ENCODE assay signal across 33 mouse cellular contexts in the genomic region with DNA sequence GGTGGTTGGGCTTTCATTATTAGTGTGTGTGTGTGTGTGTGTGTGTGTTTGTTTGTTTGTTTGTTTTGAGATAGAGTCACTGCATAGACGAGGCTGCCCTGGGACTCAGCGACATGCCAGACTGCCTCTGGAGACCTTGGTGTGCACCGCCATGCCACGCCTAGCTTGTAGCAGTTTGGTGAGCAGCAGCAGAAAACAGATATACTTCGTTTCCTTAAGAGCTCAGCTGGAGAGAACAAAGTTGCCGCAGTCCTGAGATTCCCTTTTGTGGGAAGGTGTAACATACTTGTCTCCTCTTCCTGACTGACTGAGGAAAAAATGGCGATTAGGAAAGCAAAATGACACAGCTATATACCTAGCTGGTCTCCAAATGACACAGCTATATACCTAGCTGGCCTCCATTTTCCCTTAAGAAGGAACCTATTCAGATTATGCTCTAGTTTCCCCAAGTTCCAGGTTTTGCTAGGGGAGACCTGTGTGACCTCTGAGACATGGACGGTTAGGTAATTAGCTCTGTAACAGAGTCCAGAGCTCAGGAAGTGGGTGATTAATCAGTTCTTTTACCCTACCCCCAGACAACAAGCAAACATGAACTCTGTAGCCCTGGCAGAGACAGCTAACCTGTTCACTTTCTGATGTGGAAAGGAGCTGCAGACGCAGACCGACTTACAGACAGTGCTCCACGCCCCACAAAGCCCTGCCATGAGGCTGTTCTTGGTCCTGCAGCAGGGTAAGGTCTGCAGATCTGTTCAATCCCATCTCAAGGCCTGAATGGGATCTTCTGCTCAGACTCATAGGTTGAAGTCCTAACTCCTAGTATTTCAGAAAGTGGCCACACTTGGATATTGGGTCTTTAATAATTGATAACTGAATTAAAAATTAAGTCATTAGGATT. TPM values are rescaled to one million over a fixed set of nuclear protein-coding genes. Genes with fewer than 3 reads are reported as not detected.
DNase-seq lines count a peak whose midpoint lies in the region; ATAC-seq and TF ChIP-seq lines count a peak whose summit lies in the region.
"Had no signal": no experiment of that assay in that cellular context is flagged by ENCODE, and none has a peak within 500 bp of the region (broad histone marks: within the 10 kb centered on the region; RNA-seq: fewer than 3 reads in every experiment).

No protein-coding gene starts in this region.

- no peak for DNase-seq in liver, embryonic 11.5 days (ENCODE audit: low spot score)
- DNase-seq in liver, postnatal 0 days: no peak
- DNase-seq in frontal cortex, adult 2 months (ENCODE audit: extremely low spot score in 1 of 2, low spot score in 1 of 2): no peak
- no peak for DNase-seq in urinary bladder, adult 18-20 months (ENCODE audit: low spot score in 2 of 2)
- DNase-seq in gastrocnemius, postnatal 36 days: no peak
- DNase-seq: adrenal gland, adult 2 months; B cell, adult 2 months; cerebellum, adult 11-12 months; cerebellum, postnatal 10 days; left cerebral cortex, postnatal 4 days; thymus, adult 2 months; thymus, postnatal 4 days had no signal

- no peak overlapping the region for H3K9ac ChIP-seq in kidney, embryonic 15.5 days
- no peak overlapping the region for H3K9ac ChIP-seq in kidney, embryonic 14.5 days (ENCODE audit: low read depth, low read length)
- H3K9ac ChIP-seq in intestine, postnatal 0 days (ENCODE audit: low read depth, low read length): 0 out of 2 replicates have a peak overlapping the region, but pooled peaks have one; percentile 7
- no peak overlapping the region for H3K9ac ChIP-seq in liver, embryonic 11.5 days (ENCODE audit: low read depth, low read length)
- H3K9ac ChIP-seq in liver, postnatal 0 days (replicated peaks): no peak overlapping the region
- H3K9ac ChIP-seq: hindbrain, embryonic 15.5 days; limb, embryonic 15.5 days had no signal

- no peak for TF ChIP-seq CTCF in intestine, postnatal 0 days (IDR thresholded peaks at IDR 0.05; ENCODE audit: low read depth)
- TF ChIP-seq CTCF in liver, postnatal 0 days (IDR thresholded peaks at IDR 0.05; ENCODE audit: low read depth): no peak

- H3K27me3 ChIP-seq in kidney, embryonic 15.5 days: no peaks in the 10 kb centered on the region
- no peaks in the 10 kb centered on the region for H3K27me3 ChIP-seq in kidney, embryonic 14.5 days (ENCODE audit: control insufficient read depth, insufficient read depth, low read length)
- H3K27me3 ChIP-seq in intestine, postnatal 0 days (replicated peaks; ENCODE audit: control insufficient read depth, insufficient read depth, low read length): no peaks in the 10 kb centered on the region
- H3K27me3 ChIP-seq in liver, embryonic 11.5 days (replicated peaks; ENCODE audit: control insufficient read depth, insufficient read depth, low read length): no peaks in the 10 kb centered on the region
- no peaks in the 10 kb centered on the region for H3K27me3 ChIP-seq in liver, postnatal 0 days (ENCODE audit: insufficient read depth, low read length)
- H3K27me3 ChIP-seq: CH12.LX; hindbrain, embryonic 15.5 days; limb, embryonic 15.5 days had no signal

- peaks cover 8% of the 10 kb centered on the region; the same call in 1 of the 2 replicates for H3K36me3 ChIP-seq in kidney, embryonic 15.5 days
- no peaks in the 10 kb centered on the region for H3K36me3 ChIP-seq in kidney, embryonic 14.5 days (ENCODE audit: control insufficient read depth, insufficient read depth, low read length)
- H3K36me3 ChIP-seq in intestine, postnatal 0 days (ENCODE audit: control insufficient read depth, insufficient read depth): no peaks in the 10 kb centered on the region
- H3K36me3 ChIP-seq in liver, embryonic 11.5 days (ENCODE audit: control insufficient read depth, insufficient read depth, low read length): no peaks in the 10 kb centered on the region
- H3K36me3 ChIP-seq in liver, postnatal 0 days (replicated peaks; ENCODE audit: insufficient read depth, low read length): no peaks in the 10 kb centered on the region
- H3K36me3 ChIP-seq: G1E; hindbrain, embryonic 15.5 days had no signal

- WGBS in kidney, embryonic 15.5 days: 60% methylated on average over 11 of the region's 11 CpGs
- WGBS in kidney, embryonic 14.5 days: 56% methylated on average over 11 of the region's 11 CpGs
- 24% methylated on average over 11 of the region's 11 CpGs for WGBS in intestine, postnatal 0 days
- WGBS in liver, embryonic 11.5 days: 59% methylated on average over 11 of the region's 11 CpGs
- 62% methylated on average over 11 of the region's 11 CpGs for WGBS in liver, postnatal 0 days (ENCODE audit: insufficient replicate concordance)

- ATAC-seq in kidney, embryonic 15.5 days (replicated peaks; ENCODE audit: low FRiP score): no peak
- no peak for ATAC-seq in kidney, embryonic 14.5 days (ENCODE audit: low FRiP score, low TSS enrichment)
- peak; percentile 83 for ATAC-seq in intestine, postnatal 0 days
- no peak; the same call in 1 of the 2 replicates for ATAC-seq in liver, embryonic 11.5 days (replicated peaks; ENCODE audit: low FRiP score)
- peak; percentile 85 for ATAC-seq in liver, postnatal 0 days
- ATAC-seq: forebrain, embryonic 16.5 days had no signal

- no peaks in the 10 kb centered on the region for H3K4me1 ChIP-seq in kidney, embryonic 15.5 days
- H3K4me1 ChIP-seq in kidney, embryonic 14.5 days (ENCODE audit: control insufficient read depth, insufficient read depth, low read length): no peaks in the 10 kb centered on the region
- 0 out of 2 replicates have a peak, but pooled peaks cover 2% of the 10 kb centered on the region for H3K4me1 ChIP-seq in intestine, postnatal 0 days (replicated peaks; ENCODE audit: control insufficient read depth, insufficient read depth, low read length)
- 0 out of 2 replicates have a peak, but pooled peaks cover 2% of the 10 kb centered on the region for H3K4me1 ChIP-seq in liver, embryonic 11.5 days (replicated peaks; ENCODE audit: control insufficient read depth, insufficient read depth, low read length)
- H3K4me1 ChIP-seq in liver, postnatal 0 days (ENCODE audit: insufficient read depth): 0 out of 2 replicates have a peak, but pooled peaks cover 4% of the 10 kb centered on the region
- H3K4me1 ChIP-seq: limb, embryonic 15.5 days had no signal

- no peak overlapping the region for H3K4me2 ChIP-seq in kidney, embryonic 15.5 days
- H3K4me2 ChIP-seq in kidney, embryonic 14.5 days (replicated peaks; ENCODE audit: low read depth, low read length): no peak overlapping the region
- H3K4me2 ChIP-seq in intestine, postnatal 0 days (replicated peaks; ENCODE audit: low read depth): 0 out of 2 replicates have a peak overlapping the region, but pooled peaks have one; percentile 9
- 0 out of 2 replicates have a peak overlapping the region, but pooled peaks have one; percentile 5 for H3K4me2 ChIP-seq in liver, embryonic 11.5 days
- H3K4me2 ChIP-seq in liver, postnatal 0 days (ENCODE audit: low read depth, low read length): peak overlapping the region; percentile 52
- H3K4me2 ChIP-seq: heart, embryonic 11.5 days; hindbrain, embryonic 15.5 days; limb, embryonic 15.5 days had no signal

- H3K27ac ChIP-seq in kidney, embryonic 15.5 days: 0 out of 2 replicates have a peak overlapping the region, but pooled peaks have one; percentile 6
- H3K27ac ChIP-seq in kidney, embryonic 14.5 days (ENCODE audit: low read depth, low read length): no peak overlapping the region
- H3K27ac ChIP-seq in intestine, postnatal 0 days (ENCODE audit: low read depth, low read length): peak overlapping the region; percentile 88
- peak overlapping the region; percentile 33; the same call in 1 of the 2 replicates for H3K27ac ChIP-seq in liver, embryonic 11.5 days (ENCODE audit: low read depth, low read length)
- H3K27ac ChIP-seq in liver, postnatal 0 days (ENCODE audit: low read depth): peak overlapping the region; percentile 86
- H3K27ac ChIP-seq: forebrain, embryonic 10.5 days; hindbrain, embryonic 15.5 days; limb, embryonic 15.5 days; midbrain, embryonic 10.5 days; stomach, postnatal 0 days had no signal

- intact Hi-C loops in gastrocnemius, postnatal 36 days (cut with DNase I): loop anchor here (5.0 kb wide), 1 partner anchor 85 kb away; no protein-coding TSS in a partner anchor

- no peak overlapping the region for H3K4me3 ChIP-seq in kidney, embryonic 15.5 days (replicated peaks)
- no peak overlapping the region for H3K4me3 ChIP-seq in kidney, embryonic 14.5 days (ENCODE audit: low read length)
- H3K4me3 ChIP-seq in intestine, postnatal 0 days (ENCODE audit: low read depth, low read length): no peak overlapping the region
- no peak overlapping the region for H3K4me3 ChIP-seq in liver, embryonic 11.5 days (ENCODE audit: low read depth, low read length)
- H3K4me3 ChIP-seq in liver, postnatal 0 days (ENCODE audit: low read depth, low read length): no peak overlapping the region
- H3K4me3 ChIP-seq: forebrain, embryonic 10.5 days; hindbrain, embryonic 15.5 days; limb, embryonic 15.5 days; midbrain, embryonic 10.5 days had no signal

- TF ChIP-seq EP300 in liver, postnatal 0 days (IDR thresholded peaks at IDR 0.05; ENCODE audit: low read depth): 0 out of 2 replicates have a peak, but pooled peaks have one; percentile 29

- no peaks in the 10 kb centered on the region for H3K9me3 ChIP-seq in kidney, embryonic 15.5 days (replicated peaks)
- no peaks in the 10 kb centered on the region for H3K9me3 ChIP-seq in kidney, embryonic 14.5 days (ENCODE audit: control insufficient read depth, low read length)
- H3K9me3 ChIP-seq in intestine, postnatal 0 days (ENCODE audit: control insufficient read depth): no peaks in the 10 kb centered on the region
- no peaks in the 10 kb centered on the region for H3K9me3 ChIP-seq in liver, embryonic 11.5 days (ENCODE audit: control insufficient read depth, low read length)
- no peaks in the 10 kb centered on the region for H3K9me3 ChIP-seq in liver, postnatal 0 days (ENCODE audit: low read length)
- H3K9me3 ChIP-seq: forebrain, embryonic 10.5 days; G1E; hindbrain, embryonic 15.5 days; limb, embryonic 15.5 days; midbrain, embryonic 10.5 days had no signal

RNA-seq across cellular contexts. Expression of a gene that starts 36.6 kb away (rescaled TPM):
- polyA plus RNA-seq in kidney, embryonic 15.5 days (2015; fragmentation: Nextera tagmentation; extraction: Ambion mirVana): 64.2 and 66.8 TPM in 2 replicates
- 65.9 and 79.1 TPM in 2 replicates for polyA plus RNA-seq in kidney, embryonic 14.5 days (2014; fragmentation: Nextera tagmentation; extraction: Ambion mirVana)
- 26.6 and 27.7 TPM in 2 replicates for polyA plus RNA-seq in intestine, postnatal 0 days (2015; fragmentation: Nextera tagmentation; extraction: Ambion mirVana)
- polyA plus RNA-seq in liver, embryonic 11.5 days (2014; fragmentation: Nextera tagmentation; extraction: Ambion mirVana): 46.8 and 50.7 TPM in 2 replicates
- 20.1 and 26.5 TPM in 2 replicates for polyA plus RNA-seq in liver, postnatal 0 days (2015; fragmentation: Nextera tagmentation; extraction: Ambion mirVana)
- 23.3 and 25.7 TPM in 2 replicates for polyA plus RNA-seq in frontal cortex, adult 2 months (2012; rRNA removed)
- 10 to 100 TPM; 33.7 to 35.3 TPM for total RNA-seq in gastrocnemius, postnatal 36 days (2021)

RNA-seq across cellular contexts. Expression of a gene that starts 40.4 kb away (rescaled TPM):
- 15.3 and 16.5 TPM in 2 replicates for polyA plus RNA-seq in kidney, embryonic 15.5 days (2015; fragmentation: Nextera tagmentation; extraction: Ambion mirVana)
- 17.5 and 23.7 TPM in 2 replicates for polyA plus RNA-seq in kidney, embryonic 14.5 days (2014; fragmentation: Nextera tagmentation; extraction: Ambion mirVana)
- polyA plus RNA-seq in intestine, postnatal 0 days (2015; fragmentation: Nextera tagmentation; extraction: Ambion mirVana): 4.1 TPM in 2 replicates
- 5.5 and 5.8 TPM in 2 replicates for polyA plus RNA-seq in liver, embryonic 11.5 days (2014; fragmentation: Nextera tagmentation; extraction: Ambion mirVana)
- 7.9 and 10.0 TPM in 2 replicates for polyA plus RNA-seq in liver, postnatal 0 days (2015; fragmentation: Nextera tagmentation; extraction: Ambion mirVana)
- polyA plus RNA-seq in frontal cortex, adult 2 months (2012; rRNA removed): 6.0 and 6.4 TPM in 2 replicates
- 10 to 100 TPM; 14.6 to 18.7 TPM for total RNA-seq in gastrocnemius, postnatal 36 days (2021)
- total RNA-seq: CH12.LX; monocyte, adult 5-6 weeks had no signal

RNA-seq across cellular contexts. Expression of a gene that starts 56.5 kb away (rescaled TPM):
- 17.2 and 18.9 TPM in 2 replicates for polyA plus RNA-seq in kidney, embryonic 15.5 days (2015; fragmentation: Nextera tagmentation; extraction: Ambion mirVana)
- 14.0 and 23.5 TPM in 2 replicates for polyA plus RNA-seq in kidney, embryonic 14.5 days (2014; fragmentation: Nextera tagmentation; extraction: Ambion mirVana)
- polyA plus RNA-seq in intestine, postnatal 0 days (2015; fragmentation: Nextera tagmentation; extraction: Ambion mirVana): 3.0 and 3.8 TPM in 2 replicates
- 8.3 and 9.8 TPM in 2 replicates for polyA plus RNA-seq in liver, embryonic 11.5 days (2014; fragmentation: Nextera tagmentation; extraction: Ambion mirVana)
- 1.8 and 2.0 TPM in 2 replicates for polyA plus RNA-seq in liver, postnatal 0 days (2015; fragmentation: Nextera tagmentation; extraction: Ambion mirVana)
- 21.7 and 22.7 TPM in 2 replicates for polyA plus RNA-seq in frontal cortex, adult 2 months (2012; rRNA removed)
- total RNA-seq in gastrocnemius, postnatal 36 days (2021): 10 to 100 TPM in 1 of 2 experiments, 1 to 10 TPM in 1; 6.1 to 10.4 TPM

RNA-seq across cellular contexts. Expression of a gene that starts 59.8 kb away (rescaled TPM):
- polyA plus RNA-seq in kidney, embryonic 15.5 days (2015; fragmentation: Nextera tagmentation; extraction: Ambion mirVana): 0.31 and 0.33 TPM in 2 replicates
- polyA plus RNA-seq in kidney, embryonic 14.5 days (2014; fragmentation: Nextera tagmentation; extraction: Ambion mirVana): 0.43 and 0.55 TPM in 2 replicates
- not detected in 2 replicates for polyA plus RNA-seq in intestine, postnatal 0 days (2015; fragmentation: Nextera tagmentation; extraction: Ambion mirVana)
- 0.25 and 0.40 TPM in 2 replicates for polyA plus RNA-seq in liver, embryonic 11.5 days (2014; fragmentation: Nextera tagmentation; extraction: Ambion mirVana)
- not detected in 2 replicates for polyA plus RNA-seq in liver, postnatal 0 days (2015; fragmentation: Nextera tagmentation; extraction: Ambion mirVana)
- polyA plus RNA-seq in frontal cortex, adult 2 months (2012; rRNA removed): not detected in 2 replicates
- not detected for total RNA-seq in gastrocnemius, postnatal 36 days (2021)
- total RNA-seq: adrenal gland, adult 2 months; adrenal gland, postnatal 4 days; CH12.LX; gastrocnemius, adult 18-20 months; hematopoietic stem cell, adult 5-6 weeks; left cerebral cortex, adult 18-20 months; left cerebral cortex, postnatal 4 days had no signal
- polyA plus RNA-seq: adrenal gland, adult 2 months; cortical plate, adult 2 months; G1E; gonadal fat pad, adult 2 months; heart, embryonic 11.5 days; heart, postnatal 0 days; neural tube, embryonic 11.5 days; thymus, adult 2 months had no signal

Comparison
In these comparisons a context has a peak if more than half of its experiments do, and no peak if none do; other contexts are left out.
1. ATAC-seq: peak in intestine, postnatal 0 days (single experiment) and liver, postnatal 0 days (single experiment); none in kidney, embryonic 15.5 days (single experiment), kidney, embryonic 14.5 days (single experiment) and liver, embryonic 11.5 days (single experiment).
2. H3K4me2 ChIP-seq: peak in intestine, postnatal 0 days (single experiment), liver, embryonic 11.5 days (single experiment) and liver, postnatal 0 days (single experiment); none in kidney, embryonic 15.5 days (single experiment) and kidney, embryonic 14.5 days (single experiment).